Mouse (Mus musculus): Measurements from ENCODE around the gene Ubr4. TPM values are rescaled to one million over a fixed set of nuclear protein-coding genes. Genes with fewer than 3 reads are reported as not detected.
"Not testable (repeated sequence)": the region's sequence is repeated elsewhere in the genome, so short reads cannot be mapped to it uniquely, and the experiment has no call there.

Gene Ubr4
- polyA plus RNA-seq, 1 experiment from 2014 or later, result 64.7 TPM

GRCm38 (mm10) chr4:139526475-139526874 is 174.1 kb downstream of the Ubr4 start:
- 79% methylated on average over 12 of the region's 12 CpGs for WGBS
- ATAC-seq (ENCODE audit: insufficient number of reproducible peaks, low FRiP score, low TSS enrichment, low read depth), result no peak

DNA sequence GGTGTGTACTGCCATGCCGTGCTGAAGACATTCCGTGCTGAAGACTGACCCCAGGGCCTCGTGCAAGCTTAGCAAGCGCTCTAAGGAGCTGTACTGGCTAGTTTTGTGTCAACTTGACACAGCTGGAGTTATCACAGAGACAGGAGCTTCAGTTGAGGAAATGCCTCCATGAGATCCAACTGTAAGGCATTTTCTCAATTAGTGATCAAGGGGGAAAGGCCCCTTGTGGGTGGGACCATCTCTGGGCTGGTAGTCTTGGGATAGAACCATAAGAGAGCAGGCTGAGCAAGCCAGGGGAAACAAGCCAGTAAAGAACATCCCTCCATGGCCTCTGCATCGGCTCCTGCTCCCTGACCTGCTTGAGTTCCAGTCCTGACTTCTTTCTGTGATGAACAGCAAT is 177.8 kb downstream of the Ubr4 start, which contains the start of gene Iffo2:
Gene Iffo2 (plus strand): TSS at position 301 of the 400 bp plus-strand sequence.
- not testable (repeated sequence) for H3K9me3 ChIP-seq; H3K9ac ChIP-seq; H3K4me3 ChIP-seq; H3K27ac ChIP-seq; ATAC-seq (ENCODE audit: insufficient number of reproducible peaks, low FRiP score, low TSS enrichment, low read depth); H3K4me2 ChIP-seq; H3K4me1 ChIP-seq; H3K27me3 ChIP-seq; H3K36me3 ChIP-seq
- WGBS, result 86% methylated on average over 5 of the region's 5 CpGs

More at GRCm38 (mm10) chr4:139526475-139526874, 174.1 kb downstream of the Ubr4 start:
- no peak overlapping the region for H3K4me3 ChIP-seq
- H3K27me3 ChIP-seq, result no peaks in the 10 kb centered on the region
- H3K9me3 ChIP-seq, result no peaks in the 10 kb centered on the region
- no peak overlapping the region for H3K27ac ChIP-seq
- no peaks in the 10 kb centered on the region for H3K4me1 ChIP-seq
- no peak overlapping the region for H3K4me2 ChIP-seq
- H3K36me3 ChIP-seq, result no peaks in the 10 kb centered on the region
- no peak overlapping the region for H3K9ac ChIP-seq

GRCm38 (mm10) chr4:139532081-139532480 is 179.7 kb downstream of the Ubr4 start:
- no peak for ATAC-seq (ENCODE audit: insufficient number of reproducible peaks, low FRiP score, low TSS enrichment, low read depth)
- no peak overlapping the region for H3K4me3 ChIP-seq
- H3K36me3 ChIP-seq, result no peaks in the 10 kb centered on the region
- H3K27ac ChIP-seq, result no peak overlapping the region
- 76% methylated on average over 10 of the region's 10 CpGs for whole genome bisulfite sequencing
- peaks cover 4% of the 10 kb centered on the region; the same call in 1 of the 2 replicates for H3K27me3 ChIP-seq
- no peaks in the 10 kb centered on the region for H3K9me3 ChIP-seq
- H3K4me1 ChIP-seq, result peaks cover 6% of the 10 kb centered on the region
- H3K9ac ChIP-seq, result no peak overlapping the region
- no peak overlapping the region for H3K4me2 ChIP-seq

- Histone ChIP-seq H3K4me2 (no peak overlapping the region), H3K4me3 (no peak overlapping the region), H3K27ac (peak overlapping the region; percentile 65), H3K9ac (no peak overlapping the region), H3K36me3 (no peaks in the 10 kb centered on the region), H3K9me3 (no peaks in the 10 kb centered on the region), H3K27me3 (peaks cover 4% of the 10 kb centered on the region; the same call in 1 of the 2 replicates), H3K4me1 (peaks cover 6% of the 10 kb centered on the region)
- no peak for ATAC-seq (ENCODE audit: insufficient number of reproducible peaks, low FRiP score, low TSS enrichment, low read depth)
- WGBS, result 32% methylated on average over 12 of the region's 12 CpGs
Measured at GRCm38 (mm10) chr4:139535127-139535695, 182.8 kb downstream of the Ubr4 start.

GRCm38 (mm10) chr4:139535719-139536118 is 183.3 kb downstream of the Ubr4 start:
- no peak overlapping the region for H3K9ac ChIP-seq

DNA sequence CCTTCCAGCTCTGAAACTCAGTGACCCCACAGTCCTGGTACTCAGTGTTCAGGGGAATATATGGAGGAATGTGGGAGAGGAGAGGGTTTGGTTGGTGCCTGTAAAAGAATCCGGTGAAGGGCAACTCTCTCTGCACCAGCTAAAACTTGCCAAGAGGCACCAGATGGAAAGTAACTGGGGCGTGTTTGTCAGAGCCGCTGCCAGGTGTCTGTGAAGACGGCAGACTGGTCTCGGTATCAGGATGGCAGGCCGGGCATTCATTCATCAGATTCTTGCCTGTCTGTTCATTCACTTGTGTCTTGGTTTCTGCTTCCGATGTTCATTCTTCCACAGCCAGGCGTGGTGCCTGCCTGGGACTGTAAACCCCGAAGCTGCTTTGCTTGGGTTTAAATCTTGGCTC is 184.3 kb downstream of the Ubr4 start:
- no peak overlapping the region for H3K9ac ChIP-seq
- no peak overlapping the region for H3K4me3 ChIP-seq
- peaks cover 4% of the 10 kb centered on the region; the same call in 1 of the 2 replicates for H3K27me3 ChIP-seq
- no peaks in the 10 kb centered on the region for H3K9me3 ChIP-seq
- H3K27ac ChIP-seq, result no peak overlapping the region
- 75% methylated on average over 9 of the region's 9 CpGs for WGBS
- ATAC-seq (ENCODE audit: insufficient number of reproducible peaks, low FRiP score, low TSS enrichment, low read depth), result no peak
- no peak overlapping the region for H3K4me2 ChIP-seq
- peaks cover 6% of the 10 kb centered on the region for H3K4me1 ChIP-seq
- no peaks in the 10 kb centered on the region for H3K36me3 ChIP-seq

More at GRCm38 (mm10) chr4:139535719-139536118, 183.3 kb downstream of the Ubr4 start:
- no peak overlapping the region for H3K4me3 ChIP-seq
- peak overlapping the region; percentile 65 for H3K27ac ChIP-seq
- no peak overlapping the region for H3K4me2 ChIP-seq
- ATAC-seq (ENCODE audit: insufficient number of reproducible peaks, low FRiP score, low TSS enrichment, low read depth), result no peak
- H3K27me3 ChIP-seq, result peaks cover 4% of the 10 kb centered on the region; the same call in 1 of the 2 replicates
- 50% methylated on average over 7 of the region's 7 CpGs for WGBS
- H3K9me3 ChIP-seq, result no peaks in the 10 kb centered on the region
- no peaks in the 10 kb centered on the region for H3K36me3 ChIP-seq
- peaks cover 6% of the 10 kb centered on the region for H3K4me1 ChIP-seq

Small RNA genes within 50 kb of the gene (microRNA-seq; reads per million reads assigned to microRNA genes)
- gene Gm24245, result 1.2 reads per million
- gene Gm25732, result 0.82 reads per million

Other genes starting within 250 kb of the Ubr4 start
- gene Minos1, start 221.5 kb upstream of the Ubr4 start, polyA plus RNA-seq (2015; fragmentation: Nextera tagmentation; extraction: Ambion mirVana), result 428 and 467 TPM in 2 replicates
- 399 and 425 TPM in 2 replicates for gene Capzb, start 159.7 kb upstream of the Ubr4 start, polyA plus RNA-seq (2015; fragmentation: Nextera tagmentation; extraction: Ambion mirVana)
- 16.7 and 18.2 TPM in 2 replicates for gene Pqlc2, start 41.9 kb upstream of the Ubr4 start, polyA plus RNA-seq (2015; fragmentation: Nextera tagmentation; extraction: Ambion mirVana)
- gene Akr7a5, start 41.9 kb upstream of the Ubr4 start, polyA plus RNA-seq (2015; fragmentation: Nextera tagmentation; extraction: Ambion mirVana), result 82.9 and 85.8 TPM in 2 replicates
- 93.3 and 98.9 TPM in 2 replicates for gene Mrto4, start within 50 bp of the Ubr4 start, polyA plus RNA-seq (2015; fragmentation: Nextera tagmentation; extraction: Ambion mirVana)
- gene Emc1, start within 50 bp of the Ubr4 start, polyA plus RNA-seq (2015; fragmentation: Nextera tagmentation; extraction: Ambion mirVana), result 24.5 and 24.9 TPM in 2 replicates
- 2.7 and 3.6 TPM in 2 replicates for gene Iffo2, start 177.9 kb downstream of the Ubr4 start, polyA plus RNA-seq (2015; fragmentation: Nextera tagmentation; extraction: Ambion mirVana)